Mouse (Mus musculus) megakaryocyte, embryonic 14.5 days (primary cell): ENCODE data around the gene Klhl23.

Experiments used
- FLI1 ChIP-seq: IDR thresholded peaks from 2 replicates; pipeline ENCODE4 v1.6.1; 2012; ENCODE audit warnings: low read length, inconsistent platforms, mixed read lengths
- GATA1 ChIP-seq: IDR thresholded peaks from 3 replicates; pipeline ENCODE4 v1.6.1; 2012; ENCODE audit warnings: mixed read lengths, low read length, inconsistent platforms, borderline replicate concordance

GRCm38 (mm10) chr2:69849215-69849614, 27.5 kb downstream of the Klhl23 start:
- TF ChIP-seq GATA1, result no peak
- TF ChIP-seq FLI1, result no peak
